Mouse (Mus musculus) gastrocnemius, postnatal 25 days (tissue): ENCODE results near the gene Nudt7. TPM values are rescaled to one million over a fixed set of nuclear protein-coding genes. Genes with fewer than 3 reads are reported as not detected.

Experiments
- DNase-seq: peaks from one replicate; pipeline ENCODE4 v3.0.0; 2022
- total RNA-seq, 2 experiments: library from RNA; stranded (reverse); gene quantifications; 1 replicate in 1 of 2; 2 replicates in 1 of 2; pipeline ENCODE4 v1.2.3; 2021

Nudt7 gene
- total RNA-seq, 2 experiments from 2014 or later, result 27.1 to 52.9 TPM

- DNase-seq, result no peak
Measured at GRCm38 (mm10) chr8:114142199-114142598, 8.8 kb downstream of the Nudt7 start.

GRCm38 (mm10) chr8:114143645-114144290 is 10.4 kb downstream of the Nudt7 start:
- peak; percentile 56 for DNase-seq

GRCm38 (mm10) chr8:114153311-114154045 is 20.1 kb downstream of the Nudt7 start:
- DNase-seq, result no peak

GRCm38 (mm10) chr8:114158586-114158985 is 25.2 kb downstream of the Nudt7 start:
- DNase-seq, result no peak

- DNase-seq, result no peak
Measured at GRCm38 (mm10) chr8:114159666-114160065, 26.3 kb downstream of the Nudt7 start.

GRCm38 (mm10) chr8:114163871-114164270 is 30.5 kb downstream of the Nudt7 start:
- DNase-seq, result no peak

GRCm38 (mm10) chr8:114164444-114165096 is 31.2 kb downstream of the Nudt7 start:
- DNase-seq, result no peak

- DNase-seq, result no peak
Measured at GRCm38 (mm10) chr8:114165741-114166140, 32.4 kb downstream of the Nudt7 start.

- no peak for DNase-seq
Measured at GRCm38 (mm10) chr8:114176721-114177120, 43.4 kb downstream of the Nudt7 start.

GRCm38 (mm10) chr8:114193334-114193733 is 60.0 kb downstream of the Nudt7 start:
- no peak for DNase-seq

- no peak for DNase-seq
Measured at GRCm38 (mm10) chr8:114198990-114199389, 65.6 kb downstream of the Nudt7 start.

Other genes starting within 250 kb of the Nudt7 start
- gene Vat1l, start 72.1 kb downstream of the Nudt7 start, total RNA-seq, result 1 to 10 TPM; 1.4 to 2.1 TPM